Mouse (Mus musculus): Measurements from ENCODE around the gene Tmem189. TPM values are rescaled to one million over a fixed set of nuclear protein-coding genes. Genes with fewer than 3 reads are reported as not detected.

Gene Tmem189
- total and polyA plus RNA-seq, 3 experiments: 17.5 to 38.8 (median 20.1) TPM

DNA sequence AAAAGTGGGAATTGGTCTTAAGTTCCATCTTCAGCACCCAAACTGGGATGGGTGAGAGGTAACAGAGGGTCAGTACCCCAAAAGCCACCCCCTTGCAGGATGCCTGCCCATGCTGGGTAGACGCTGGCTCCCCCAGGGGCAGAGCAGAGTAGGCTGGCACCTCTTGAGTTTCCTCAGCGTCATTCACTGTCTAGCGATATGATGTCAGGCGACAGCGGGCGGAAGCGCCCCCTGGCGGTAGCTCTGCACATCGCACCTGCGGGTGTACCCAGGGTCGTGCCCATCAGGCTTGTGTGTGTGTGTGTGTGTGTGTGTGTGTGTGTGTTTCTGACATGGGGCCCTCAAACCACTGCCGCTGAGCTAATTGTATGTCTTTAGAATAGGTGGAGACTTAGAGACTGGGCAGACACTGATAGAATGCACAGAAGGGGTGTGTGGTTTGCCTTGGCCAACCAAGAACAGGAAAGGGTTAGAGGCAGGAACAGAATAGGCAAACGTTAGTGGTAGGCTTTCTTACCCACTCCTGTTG lies 9.7 kb downstream of the Tmem189 start:
- TF ChIP-seq TAL1 (conservative IDR thresholded peaks at IDR 0.05; ENCODE audit: low read depth, low read length) (no peak), CTCF (IDR thresholded peaks at IDR 0.05; ENCODE audit: low read depth, low read length) (peak; percentile 99)
- H3K4me3 ChIP-seq (ENCODE audit: low read depth, low read length): no peak overlapping the region

DNA sequence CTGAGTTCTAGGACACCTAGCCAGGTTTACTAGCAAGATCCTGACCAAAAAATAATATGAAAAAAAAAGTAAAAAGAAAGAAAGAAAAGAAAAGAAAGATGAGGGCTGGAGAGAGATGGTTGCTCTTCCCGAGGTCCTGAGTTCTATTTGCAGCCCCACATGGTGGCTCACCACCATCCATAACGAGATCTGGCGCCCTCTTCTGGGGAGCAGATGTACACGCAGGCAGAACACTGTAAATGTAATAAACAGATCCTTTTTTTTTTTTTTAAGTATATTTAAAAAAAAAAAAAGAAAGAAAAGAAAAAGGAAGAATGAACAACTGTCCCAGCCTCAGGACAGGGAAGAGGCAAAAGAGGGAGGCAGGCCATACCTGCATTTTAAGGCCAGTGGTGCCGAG lies 11.0 kb downstream of the Tmem189 start:
- TF ChIP-seq GATA2 (IDR thresholded peaks at IDR 0.05; ENCODE audit: borderline replicate concordance, low read depth, low read length): no peak
- no peak for TF ChIP-seq GATA1 (IDR thresholded peaks at IDR 0.05; ENCODE audit: borderline replicate concordance, low read length)
- peak; percentile 21; the same call in 1 of the 2 replicates for TF ChIP-seq CTCF (IDR thresholded peaks at IDR 0.05; ENCODE audit: low read depth, low read length)
- no peak for TF ChIP-seq POLR2AphosphoS5 (IDR thresholded peaks at IDR 0.05; ENCODE audit: insufficient replicate concordance, low read depth, low read length)
- no peak overlapping the region for H3K4me3 ChIP-seq (ENCODE audit: low read depth, low read length)
- H3K27me3 ChIP-seq (ENCODE audit: insufficient read depth, low read length): peaks cover 2% of the 10 kb centered on the region; the same call in 1 of the 2 replicates
- peaks cover 17% of the 10 kb centered on the region for H3K4me1 ChIP-seq (ENCODE audit: insufficient read depth, low read depth, low read length)
- DNase-seq (ENCODE audit: low spot score) (no peak), ATAC-seq (ENCODE audit: extremely low read depth, insufficient number of reproducible peaks, low FRiP score, poor library complexity, severe bottlenecking) (no peak)
- peaks cover 15% of the 10 kb centered on the region for H3K36me3 ChIP-seq (replicated peaks)
- H3K9me3 ChIP-seq (replicated peaks): no peaks in the 10 kb centered on the region

More for the DNA sequence above, 9.7 kb downstream of the Tmem189 start:
- Histone ChIP-seq H3K4me1 (ENCODE audit: insufficient read depth, low read depth, low read length) (peaks cover 20% of the 10 kb centered on the region), H3K27me3 (ENCODE audit: insufficient read depth, low read length) (peaks cover 2% of the 10 kb centered on the region; the same call in 1 of the 2 replicates), H3K36me3 (replicated peaks) (peaks cover 22% of the 10 kb centered on the region), H3K9me3 (replicated peaks) (no peaks in the 10 kb centered on the region)
- peak; percentile 72 for ATAC-seq (ENCODE audit: extremely low read depth, insufficient number of reproducible peaks, low FRiP score, poor library complexity, severe bottlenecking)
- DNase-seq (ENCODE audit: low spot score): peak; percentile 78

DNA sequence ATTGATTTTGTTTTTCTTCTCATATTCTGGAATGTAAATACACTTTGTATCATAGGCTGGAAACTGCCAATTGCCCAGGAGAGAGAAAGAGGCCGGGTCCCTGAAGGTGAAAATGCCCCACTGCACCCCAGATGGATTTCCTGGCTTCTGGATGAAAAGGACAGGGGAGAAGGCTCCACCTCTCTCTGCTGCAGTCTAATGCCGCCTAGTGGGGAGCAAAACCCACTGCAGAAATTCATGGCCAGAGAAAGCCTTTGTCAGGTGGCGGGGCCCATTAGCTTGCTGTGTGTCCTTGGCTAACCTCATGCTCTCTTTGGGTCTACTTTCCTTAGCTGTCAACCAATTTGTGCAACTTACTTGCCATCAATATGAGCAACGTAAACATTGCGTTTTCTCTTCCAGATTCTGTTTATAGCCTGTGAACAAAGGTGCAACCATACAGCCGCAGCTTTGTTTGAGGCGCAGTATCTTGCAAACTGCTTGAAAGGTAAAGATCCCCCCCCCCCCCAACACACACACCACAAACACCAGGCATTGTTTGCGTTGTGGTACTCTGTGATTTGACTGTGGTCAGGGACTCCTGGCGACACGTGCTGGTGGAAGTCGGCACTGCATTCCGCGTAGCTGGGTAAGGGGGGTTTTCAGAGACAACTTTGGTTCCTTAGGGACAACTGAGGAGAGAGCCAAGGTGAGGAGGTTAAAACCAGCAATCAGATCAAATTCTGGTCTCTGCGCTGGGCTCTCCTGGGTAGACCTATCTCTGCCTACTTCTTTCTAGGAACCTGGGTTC lies 14.3 kb downstream of the Tmem189 start:
- peaks cover 11% of the 10 kb centered on the region for H3K36me3 ChIP-seq (replicated peaks)
- H3K9me3 ChIP-seq (replicated peaks): no peaks in the 10 kb centered on the region
- ATAC-seq (ENCODE audit: extremely low read depth, insufficient number of reproducible peaks, low FRiP score, poor library complexity, severe bottlenecking) (no peak), DNase-seq (ENCODE audit: low spot score) (no peak)
- peaks cover 25% of the 10 kb centered on the region for H3K4me1 ChIP-seq (ENCODE audit: insufficient read depth, low read depth, low read length)
- peaks cover 8% of the 10 kb centered on the region; the same call in 1 of the 2 replicates for H3K27me3 ChIP-seq (ENCODE audit: insufficient read depth, low read length)
- TF ChIP-seq TAL1 (conservative IDR thresholded peaks at IDR 0.05; ENCODE audit: low read depth, low read length): no peak
- peak; percentile 38; the same call in 1 of the 2 replicates for TF ChIP-seq CTCF (IDR thresholded peaks at IDR 0.05; ENCODE audit: low read depth, low read length)
- no peak overlapping the region for H3K4me3 ChIP-seq (ENCODE audit: low read depth, low read length)

DNA sequence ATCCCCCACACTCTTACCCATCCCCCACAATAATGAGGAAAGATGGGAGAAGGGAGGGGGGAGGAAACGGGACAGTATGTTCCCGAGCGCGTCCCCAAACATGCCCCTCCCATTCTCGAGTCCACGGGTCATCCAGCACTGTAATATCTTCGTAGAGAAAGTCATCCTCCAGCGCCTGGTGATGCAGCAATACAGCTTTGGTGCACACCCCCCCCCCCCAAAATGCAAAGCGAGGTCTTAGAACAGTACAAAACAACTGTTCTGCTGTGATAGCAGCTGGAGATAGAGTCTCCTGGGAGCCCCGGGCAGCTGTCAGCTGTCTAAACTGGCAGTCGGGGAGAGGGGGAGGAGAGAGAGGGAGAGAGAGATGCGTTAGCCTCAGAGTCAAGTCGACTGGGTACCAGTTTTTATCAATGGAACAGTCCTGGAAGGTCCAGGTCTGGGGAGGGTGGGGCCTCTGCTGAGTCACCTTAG lies 17.4 kb downstream of the Tmem189 start:
- DNase-seq (ENCODE audit: low spot score) (no peak), ATAC-seq (ENCODE audit: extremely low read depth, insufficient number of reproducible peaks, low FRiP score, poor library complexity, severe bottlenecking) (peak; percentile 80)
- peaks cover 14% of the 10 kb centered on the region for H3K27me3 ChIP-seq (ENCODE audit: insufficient read depth, low read length)
- peaks cover 19% of the 10 kb centered on the region for H3K4me1 ChIP-seq (ENCODE audit: insufficient read depth, low read depth, low read length)
- no peak overlapping the region for H3K4me3 ChIP-seq (ENCODE audit: low read depth, low read length)
- H3K36me3 ChIP-seq (replicated peaks): peaks cover 5% of the 10 kb centered on the region
- TF ChIP-seq CTCF (IDR thresholded peaks at IDR 0.05; ENCODE audit: low read depth, low read length): no peak
- TF ChIP-seq POLR2AphosphoS5 (IDR thresholded peaks at IDR 0.05; ENCODE audit: insufficient replicate concordance, low read depth, low read length): no peak
- TF ChIP-seq GATA2 (IDR thresholded peaks at IDR 0.05; ENCODE audit: borderline replicate concordance, low read depth, low read length): no peak
- TF ChIP-seq GATA1 (IDR thresholded peaks at IDR 0.05; ENCODE audit: borderline replicate concordance, low read length): no peak
- TF ChIP-seq TAL1 (conservative IDR thresholded peaks at IDR 0.05; ENCODE audit: low read depth, low read length): no peak
- no peaks in the 10 kb centered on the region for H3K9me3 ChIP-seq (replicated peaks)

DNA sequence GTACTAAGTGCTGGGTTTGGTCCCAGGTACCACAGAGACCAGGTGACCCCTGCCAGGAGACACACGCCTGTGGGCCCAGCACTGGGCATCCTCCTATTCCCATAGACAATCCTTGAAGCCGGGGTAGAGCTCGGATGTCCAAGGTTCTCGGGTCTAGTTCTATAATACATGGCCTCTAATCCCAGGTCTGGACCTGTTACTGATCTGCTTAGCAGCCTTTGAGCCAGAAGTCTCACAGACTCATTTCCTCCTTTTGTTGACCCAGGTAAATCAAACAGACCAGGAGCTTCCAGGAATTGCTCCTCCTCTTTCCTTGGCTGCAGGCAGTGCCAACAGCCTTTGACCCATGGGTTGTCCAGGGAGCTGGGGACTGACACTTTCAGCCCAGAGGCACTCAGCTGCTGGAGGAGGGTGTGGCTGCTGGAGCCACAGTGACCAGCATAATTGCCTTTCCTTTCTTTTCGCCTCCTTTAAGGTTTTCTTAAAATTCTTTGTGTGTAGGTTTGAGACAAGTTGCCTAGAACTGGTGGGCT lies 18.5 kb downstream of the Tmem189 start:
- H3K9me3 ChIP-seq (replicated peaks): no peaks in the 10 kb centered on the region
- H3K36me3 ChIP-seq (replicated peaks): peaks cover 4% of the 10 kb centered on the region
- TF ChIP-seq GATA2 (IDR thresholded peaks at IDR 0.05; ENCODE audit: borderline replicate concordance, low read depth, low read length): no peak
- TF ChIP-seq TAL1 (conservative IDR thresholded peaks at IDR 0.05; ENCODE audit: low read depth, low read length): no peak
- TF ChIP-seq POLR2AphosphoS5 (IDR thresholded peaks at IDR 0.05; ENCODE audit: insufficient replicate concordance, low read depth, low read length): no peak
- TF ChIP-seq GATA1 (IDR thresholded peaks at IDR 0.05; ENCODE audit: borderline replicate concordance, low read length): no peak
- no peak for TF ChIP-seq CTCF (IDR thresholded peaks at IDR 0.05; ENCODE audit: low read depth, low read length)
- H3K4me1 ChIP-seq (ENCODE audit: insufficient read depth, low read depth, low read length): peaks cover 19% of the 10 kb centered on the region
- peaks cover 18% of the 10 kb centered on the region for H3K27me3 ChIP-seq (ENCODE audit: insufficient read depth, low read length)
- no peak overlapping the region for H3K4me3 ChIP-seq (ENCODE audit: low read depth, low read length)
- DNase-seq (ENCODE audit: low spot score) (no peak), ATAC-seq (ENCODE audit: extremely low read depth, insufficient number of reproducible peaks, low FRiP score, poor library complexity, severe bottlenecking) (no peak)

DNA sequence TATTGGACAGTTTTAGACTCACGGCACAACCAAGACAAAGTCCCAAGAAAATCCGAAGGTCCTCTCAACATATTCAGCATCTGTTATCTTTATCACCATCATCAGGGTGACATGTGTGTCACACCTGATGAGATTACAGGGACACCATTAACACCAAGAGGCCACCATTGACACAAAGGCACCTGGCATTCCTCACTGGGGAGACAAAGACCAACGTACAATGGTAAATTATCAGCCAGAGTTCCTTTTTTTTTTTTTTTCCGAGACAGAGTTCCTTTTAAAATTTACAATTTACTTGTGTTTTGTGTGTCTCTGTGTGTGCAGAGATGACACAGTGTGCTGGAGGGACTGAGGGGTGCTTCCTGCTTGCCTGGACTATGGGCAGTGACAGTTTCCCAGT lies 20.2 kb downstream of the Tmem189 start:
- H3K36me3 ChIP-seq (replicated peaks): peaks cover 2% of the 10 kb centered on the region
- TF ChIP-seq TAL1 (conservative IDR thresholded peaks at IDR 0.05; ENCODE audit: low read depth, low read length) (no peak), GATA2 (IDR thresholded peaks at IDR 0.05; ENCODE audit: borderline replicate concordance, low read depth, low read length) (no peak), GATA1 (IDR thresholded peaks at IDR 0.05; ENCODE audit: borderline replicate concordance, low read length) (no peak), POLR2AphosphoS5 (IDR thresholded peaks at IDR 0.05; ENCODE audit: insufficient replicate concordance, low read depth, low read length) (no peak)
- ATAC-seq (ENCODE audit: extremely low read depth, insufficient number of reproducible peaks, low FRiP score, poor library complexity, severe bottlenecking) (no peak), DNase-seq (ENCODE audit: low spot score) (no peak)
- no peak overlapping the region for H3K4me3 ChIP-seq (ENCODE audit: low read depth, low read length)
- H3K4me1 ChIP-seq (ENCODE audit: insufficient read depth, low read depth, low read length): peaks cover 16% of the 10 kb centered on the region
- H3K27me3 ChIP-seq (ENCODE audit: insufficient read depth, low read length): peaks cover 25% of the 10 kb centered on the region
- H3K9me3 ChIP-seq (replicated peaks): no peaks in the 10 kb centered on the region
